Mouse (Mus musculus) c-Kit-negative CD71-positive TER-119-positive erythroid progenitor cells, embryonic 14.5 days (primary cell): Measurements from ENCODE around the gene Clrn3.
"Not testable (repeated sequence)": the region's sequence is repeated elsewhere in the genome, so short reads cannot be mapped to it uniquely, and the experiment has no call there.

Source experiments
- DNase-seq: peaks from one replicate; pipeline ENCODE4 v3.0.0-alpha.2; 2013; ENCODE audit warnings: low read depth, low spot score

The Clrn3 gene

GRCm38 (mm10) chr7:135528515-135528914, at the start of gene Clrn3:
Gene Clrn3, minus strand, starts transcription at chr7:135528654.
- no peak for DNase-seq

GRCm38 (mm10) chr7:135576329-135576728, 47.9 kb upstream of the Clrn3 start:
- DNase-seq, result no peak

GRCm38 (mm10) chr7:135575319-135576069, 47.0 kb upstream of the Clrn3 start:
- DNase-seq, result not testable (repeated sequence)

GRCm38 (mm10) chr7:135571951-135572559, 43.6 kb upstream of the Clrn3 start:
- no peak for DNase-seq

GRCm38 (mm10) chr7:135571392-135571791, 42.9 kb upstream of the Clrn3 start:
- DNase-seq, result no peak

GRCm38 (mm10) chr7:135568550-135568949, 40.1 kb upstream of the Clrn3 start:
- no peak for DNase-seq

GRCm38 (mm10) chr7:135567582-135567981, 39.1 kb upstream of the Clrn3 start:
- DNase-seq, result no peak

- no peak for DNase-seq
Observed at GRCm38 (mm10) chr7:135566013-135566412, 37.6 kb upstream of the Clrn3 start.

- no peak for DNase-seq
Observed at GRCm38 (mm10) chr7:135564022-135564421, 35.6 kb upstream of the Clrn3 start.

- no peak for DNase-seq
Observed at GRCm38 (mm10) chr7:135560280-135560679, 31.8 kb upstream of the Clrn3 start.

- DNase-seq, result no peak
Observed at GRCm38 (mm10) chr7:135556663-135557402, 28.4 kb upstream of the Clrn3 start.

- DNase-seq, result no peak
Observed at GRCm38 (mm10) chr7:135553550-135553949, 25.1 kb upstream of the Clrn3 start.

GRCm38 (mm10) chr7:135551547-135551946, 23.1 kb upstream of the Clrn3 start:
- no peak for DNase-seq

GRCm38 (mm10) chr7:135548434-135548833, 20.0 kb upstream of the Clrn3 start:
- DNase-seq, result no peak

GRCm38 (mm10) chr7:135546530-135546929, 18.1 kb upstream of the Clrn3 start:
- DNase-seq, result no peak

- no peak for DNase-seq
Observed at GRCm38 (mm10) chr7:135545957-135546356, 17.5 kb upstream of the Clrn3 start.

- no peak for DNase-seq
Observed at GRCm38 (mm10) chr7:135544321-135544720, 15.9 kb upstream of the Clrn3 start.

GRCm38 (mm10) chr7:135543033-135543432, 14.6 kb upstream of the Clrn3 start:
- DNase-seq, result no peak

GRCm38 (mm10) chr7:135542235-135542634, 13.8 kb upstream of the Clrn3 start:
- DNase-seq, result no peak

- no peak for DNase-seq
Observed at GRCm38 (mm10) chr7:135539429-135539828, 11.0 kb upstream of the Clrn3 start.

GRCm38 (mm10) chr7:135537948-135538741, 9.7 kb upstream of the Clrn3 start:
- no peak for DNase-seq
